Mouse (Mus musculus): Measurements from ENCODE around the gene Cd163l1.

- TF ChIP-seq GATA1 (IDR thresholded peaks at IDR 0.05; ENCODE audit: low read length) = no peak
- no peak for TF ChIP-seq TAL1 (IDR thresholded peaks at IDR 0.05; ENCODE audit: low read length)
Measured at GRCm38 (mm10) chr7:140228476-140228875, 10.4 kb downstream of the Cd163l1 start.
